Mouse (Mus musculus): ENCODE measurements around the gene Casp7.

The Casp7 gene

GRCm38 (mm10) chr19:56459154-56460050 is 62.5 kb downstream of the Casp7 start:
- no peak for TF ChIP-seq CTCF (conservative IDR thresholded peaks at IDR 0.05; ENCODE audit: low read length)
- no peak for TF ChIP-seq NANOG (IDR thresholded peaks at IDR 0.05; ENCODE audit: borderline replicate concordance, low read length)
- no peak for TF ChIP-seq POU5F1 (IDR thresholded peaks at IDR 0.05; ENCODE audit: borderline replicate concordance, low read length)
- no peaks in the 10 kb centered on the region for H3K9me3 ChIP-seq (ENCODE audit: low read length)
- no peaks in the 10 kb centered on the region for H3K36me3 ChIP-seq (ENCODE audit: insufficient read depth, low read length)
- no peaks in the 10 kb centered on the region for H3K4me1 ChIP-seq (replicated peaks; ENCODE audit: low read depth, low read length)
- H3K27me3 ChIP-seq (ENCODE audit: insufficient read depth, low read length), result peaks cover 15% of the 10 kb centered on the region
- no peak overlapping the region for H3K4me3 ChIP-seq (replicated peaks; ENCODE audit: low read length)

DNA sequence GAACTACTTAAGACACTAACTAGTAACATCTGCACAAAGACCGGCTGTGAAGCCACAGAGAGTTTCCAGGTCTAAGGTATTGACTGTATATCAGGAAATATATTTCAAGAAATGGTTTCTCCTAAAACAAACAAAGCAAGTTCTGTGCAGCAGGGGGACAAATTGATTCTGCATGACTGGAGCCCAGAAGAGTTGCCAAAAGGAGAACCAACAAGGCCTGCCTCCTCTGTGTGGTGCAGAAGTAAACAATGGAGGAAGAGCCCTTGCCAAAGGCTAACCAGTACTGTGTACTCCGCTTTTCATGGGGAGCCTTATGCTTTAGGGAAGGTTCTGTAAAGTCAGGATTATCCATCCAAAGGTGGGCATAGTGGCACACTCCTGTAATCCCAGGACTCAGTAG is 63.3 kb downstream of the Casp7 start:
- TF ChIP-seq NANOG (IDR thresholded peaks at IDR 0.05; ENCODE audit: borderline replicate concordance, low read length) (no peak), POU5F1 (IDR thresholded peaks at IDR 0.05; ENCODE audit: borderline replicate concordance, low read length) (no peak), CTCF (conservative IDR thresholded peaks at IDR 0.05; ENCODE audit: low read length) (no peak)
- Histone ChIP-seq H3K4me3 (replicated peaks; ENCODE audit: low read length) (no peak overlapping the region), H3K4me1 (replicated peaks; ENCODE audit: low read depth, low read length) (no peaks in the 10 kb centered on the region), H3K9me3 (ENCODE audit: low read length) (no peaks in the 10 kb centered on the region), H3K27me3 (ENCODE audit: insufficient read depth, low read length) (peaks cover 14% of the 10 kb centered on the region), H3K36me3 (ENCODE audit: insufficient read depth, low read length) (no peaks in the 10 kb centered on the region)

DNA sequence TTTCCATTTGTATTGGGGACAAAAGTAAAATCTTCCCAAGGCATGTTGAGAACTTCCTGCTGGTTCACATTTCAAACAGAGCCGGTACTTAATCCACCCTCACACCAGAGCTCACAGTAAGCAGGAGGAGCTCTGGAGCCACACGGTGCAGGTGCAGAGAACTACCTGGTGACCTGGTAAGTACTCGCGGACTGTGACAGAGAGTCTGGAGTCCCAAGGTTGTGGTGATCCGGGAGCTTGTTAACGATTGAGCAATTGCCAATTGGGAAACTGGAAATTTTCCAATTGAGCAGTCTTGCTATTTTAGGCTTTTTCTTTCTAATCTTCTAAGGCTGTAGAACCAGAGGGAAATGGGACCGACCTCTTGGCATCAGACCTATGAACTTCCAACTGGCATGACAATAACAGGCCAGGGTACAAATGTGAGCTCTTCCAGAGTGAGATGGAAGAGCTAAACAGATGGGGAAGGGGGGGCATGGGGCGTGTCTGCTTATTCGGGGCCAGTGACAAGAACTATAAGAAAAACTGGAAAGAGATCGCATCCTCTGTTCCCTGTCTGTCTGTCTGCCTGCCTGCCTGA is 64.7 kb downstream of the Casp7 start, which contains the start of gene Plekhs1:
Plekhs1 (plus strand) TSS at position 119 of the 580 bp plus-strand sequence.
- H3K4me3 ChIP-seq (replicated peaks; ENCODE audit: low read length), result no peak within 1 kb of the TSS
- H3K27me3 ChIP-seq (ENCODE audit: insufficient read depth, low read length), result peaks cover 7% of the 10 kb centered on the region
- TF ChIP-seq NANOG (IDR thresholded peaks at IDR 0.05; ENCODE audit: borderline replicate concordance, low read length) (no peak), CTCF (conservative IDR thresholded peaks at IDR 0.05; ENCODE audit: low read length) (no peak), POU5F1 (IDR thresholded peaks at IDR 0.05; ENCODE audit: borderline replicate concordance, low read length) (no peak)
- H3K4me1 ChIP-seq (replicated peaks; ENCODE audit: low read depth, low read length), result no peaks in the 10 kb centered on the region
- no peaks in the 10 kb centered on the region for H3K9me3 ChIP-seq (ENCODE audit: low read length)
- no peaks in the 10 kb centered on the region for H3K36me3 ChIP-seq (ENCODE audit: insufficient read depth, low read length)

DNA sequence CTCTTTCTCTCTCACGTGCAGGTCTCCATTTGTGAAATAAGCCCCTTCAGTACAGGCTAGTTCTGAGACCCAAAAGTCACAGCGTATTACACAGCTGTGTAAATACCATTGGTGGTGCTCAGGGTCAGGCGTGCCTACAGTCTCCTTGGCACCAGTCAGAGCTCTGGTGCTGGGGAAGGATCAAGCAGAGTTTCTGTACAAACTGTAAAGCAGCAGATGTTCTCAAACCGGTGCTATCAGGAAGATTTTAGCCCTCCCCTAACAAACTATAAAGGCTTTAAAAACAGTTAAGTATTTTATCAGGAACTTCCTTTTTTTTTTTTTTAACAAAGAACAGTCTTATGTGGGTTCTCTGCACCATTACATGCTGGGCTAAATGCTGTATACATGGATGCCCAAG is 65.9 kb downstream of the Casp7 start:
- TF ChIP-seq CTCF (conservative IDR thresholded peaks at IDR 0.05; ENCODE audit: low read length) (no peak), NANOG (IDR thresholded peaks at IDR 0.05; ENCODE audit: borderline replicate concordance, low read length) (no peak), POU5F1 (IDR thresholded peaks at IDR 0.05; ENCODE audit: borderline replicate concordance, low read length) (no peak)
- Histone ChIP-seq H3K4me3 (replicated peaks; ENCODE audit: low read length) (no peak overlapping the region), H3K27me3 (ENCODE audit: insufficient read depth, low read length) (no peaks in the 10 kb centered on the region; the same call in none of the 2 replicates), H3K36me3 (ENCODE audit: insufficient read depth, low read length) (no peaks in the 10 kb centered on the region), H3K9me3 (ENCODE audit: low read length) (no peaks in the 10 kb centered on the region), H3K4me1 (replicated peaks; ENCODE audit: low read depth, low read length) (no peaks in the 10 kb centered on the region)

- TF ChIP-seq POU5F1 (IDR thresholded peaks at IDR 0.05; ENCODE audit: borderline replicate concordance, low read length), result no peak
- TF ChIP-seq NANOG (IDR thresholded peaks at IDR 0.05; ENCODE audit: borderline replicate concordance, low read length), result no peak
- no peak for TF ChIP-seq CTCF (conservative IDR thresholded peaks at IDR 0.05; ENCODE audit: low read length)
- H3K9me3 ChIP-seq (ENCODE audit: low read length), result no peaks in the 10 kb centered on the region
- H3K36me3 ChIP-seq (ENCODE audit: insufficient read depth, low read length), result no peaks in the 10 kb centered on the region
- H3K4me3 ChIP-seq (replicated peaks; ENCODE audit: low read length), result no peak overlapping the region
- H3K27me3 ChIP-seq (ENCODE audit: insufficient read depth, low read length), result no peaks in the 10 kb centered on the region; the same call in none of the 2 replicates
- H3K4me1 ChIP-seq (replicated peaks; ENCODE audit: low read depth, low read length), result no peaks in the 10 kb centered on the region
These were observed 69.6 kb downstream of the Casp7 start for GRCm38 (mm10) chr19:56466486-56466885.

DNA sequence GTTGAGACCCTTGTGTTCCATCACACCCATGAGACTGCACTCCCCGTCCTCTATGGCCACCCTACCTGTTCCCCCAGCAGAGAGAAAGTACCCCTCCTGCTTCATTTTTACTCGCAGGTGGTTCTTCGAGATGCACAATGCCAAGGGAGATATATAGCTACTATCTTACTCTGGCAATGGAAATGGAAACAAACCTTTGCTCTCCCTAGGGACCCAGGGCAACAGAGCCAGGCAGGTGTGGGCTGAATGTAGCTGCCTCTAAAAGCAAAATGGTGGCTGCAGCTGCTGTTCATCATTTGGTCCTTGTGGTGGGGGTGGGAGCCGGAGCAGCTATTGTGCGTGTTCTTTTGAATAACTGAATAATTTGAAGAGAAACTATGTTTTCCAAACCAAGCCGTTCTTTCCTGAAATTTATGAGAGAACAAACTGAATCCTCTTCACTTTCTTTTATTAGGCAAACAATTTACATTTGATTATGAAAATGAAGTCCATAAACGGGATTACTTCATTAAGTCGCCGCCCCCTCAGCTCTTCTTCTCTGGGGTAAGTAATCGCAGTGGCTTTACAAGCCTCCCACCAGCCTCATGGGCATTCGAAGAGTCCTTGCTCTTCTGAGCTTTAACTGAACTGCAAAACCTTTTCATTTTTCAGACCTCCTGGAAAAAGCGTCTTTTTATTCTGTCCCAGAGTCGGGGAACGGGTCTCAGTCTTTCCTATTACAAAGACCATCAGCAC is 73.5 kb downstream of the Casp7 start:
- Histone ChIP-seq H3K4me1 (replicated peaks; ENCODE audit: low read depth, low read length) (peaks cover 15% of the 10 kb centered on the region), H3K36me3 (ENCODE audit: insufficient read depth, low read length) (no peaks in the 10 kb centered on the region), H3K9me3 (ENCODE audit: low read length) (no peaks in the 10 kb centered on the region), H3K4me3 (replicated peaks; ENCODE audit: low read length) (no peak overlapping the region), H3K27me3 (ENCODE audit: insufficient read depth, low read length) (peaks cover 7% of the 10 kb centered on the region; the same call in 1 of the 2 replicates)
- TF ChIP-seq CTCF (conservative IDR thresholded peaks at IDR 0.05; ENCODE audit: low read length) (no peak), NANOG (IDR thresholded peaks at IDR 0.05; ENCODE audit: borderline replicate concordance, low read length) (no peak), POU5F1 (IDR thresholded peaks at IDR 0.05; ENCODE audit: borderline replicate concordance, low read length) (no peak)

DNA sequence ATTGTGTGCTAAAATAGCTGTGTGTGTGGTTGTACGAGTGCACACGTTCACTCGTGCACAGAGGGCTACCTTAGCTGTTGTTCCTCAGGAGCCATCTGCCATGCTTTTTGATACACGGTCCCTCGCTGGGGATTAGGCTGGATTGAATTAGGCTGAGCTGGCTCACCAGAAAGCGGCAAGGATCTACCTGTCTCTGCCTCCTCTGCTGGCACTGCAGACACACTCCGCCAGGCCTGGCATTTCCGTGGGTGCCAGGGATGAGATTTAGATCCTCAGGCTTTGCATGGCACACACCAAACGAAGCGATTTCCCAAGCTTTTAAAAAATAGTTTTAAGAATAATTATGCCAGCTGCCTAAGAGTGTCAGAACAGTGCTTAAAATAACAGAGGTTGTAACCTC is 75.0 kb downstream of the Casp7 start:
- TF ChIP-seq CTCF (conservative IDR thresholded peaks at IDR 0.05; ENCODE audit: low read length), result no peak
- no peak for TF ChIP-seq NANOG (IDR thresholded peaks at IDR 0.05; ENCODE audit: borderline replicate concordance, low read length)
- TF ChIP-seq POU5F1 (IDR thresholded peaks at IDR 0.05; ENCODE audit: borderline replicate concordance, low read length), result no peak
- Histone ChIP-seq H3K27me3 (ENCODE audit: insufficient read depth, low read length) (peaks cover 12% of the 10 kb centered on the region; the same call in 1 of the 2 replicates), H3K4me1 (replicated peaks; ENCODE audit: low read depth, low read length) (peaks cover 20% of the 10 kb centered on the region), H3K9me3 (ENCODE audit: low read length) (no peaks in the 10 kb centered on the region), H3K4me3 (replicated peaks; ENCODE audit: low read length) (no peak overlapping the region), H3K36me3 (ENCODE audit: insufficient read depth, low read length) (no peaks in the 10 kb centered on the region)
